Mouse (Mus musculus) liver, embryonic 12.5 days (tissue): ENCODE results near the gene Matn1. TPM values are rescaled to one million over a fixed set of nuclear protein-coding genes. Genes with fewer than 3 reads are reported as not detected.
A peak's percentile ranks its signal among the peaks of the same experiment; 100 is the strongest.

Source experiments
- ATAC-seq: fragments of 200-750 bp; cut with Nextera tagmentation; 2 replicates; pipeline ENCODE4 v1.8.0; 2017; ENCODE audit warnings: moderate number of reproducible peaks, mild to moderate bottlenecking, moderate library complexity
- H3K27ac ChIP-seq: fragments of 300-500 bp; sonication (generic); 2 replicates; pipeline ENCODE4 v1.5.1; 2016; ENCODE audit warnings: mild to moderate bottlenecking
- H3K27me3 ChIP-seq: fragments of 300-500 bp; sonication (generic); replicated peaks from 2 replicates; pipeline ENCODE4 v1.6.1; 2016; ENCODE audit warnings: mild to moderate bottlenecking, moderate library complexity
- H3K36me3 ChIP-seq: fragments of 300-500 bp; sonication (generic); 2 replicates; pipeline ENCODE4 v1.6.1; 2016; ENCODE audit warnings: mild to moderate bottlenecking, moderate library complexity
- H3K4me1 ChIP-seq: fragments of 300-500 bp; sonication (generic); 2 replicates; pipeline ENCODE4 v1.6.1; 2016
- H3K4me2 ChIP-seq: fragments of 300-500 bp; sonication (generic); 2 replicates; pipeline ENCODE4 v1.6.1; 2016; ENCODE audit warnings: mild to moderate bottlenecking, moderate library complexity
- H3K4me3 ChIP-seq: fragments of 300-500 bp; sonication (generic); 2 replicates; pipeline ENCODE4 v1.5.1; 2016; ENCODE audit warnings: mild to moderate bottlenecking, moderate library complexity
- H3K9ac ChIP-seq: fragments of 300-500 bp; sonication (generic); 2 replicates; pipeline ENCODE4 v1.6.1; 2016; ENCODE audit warnings: mild to moderate bottlenecking, moderate library complexity
- H3K9me3 ChIP-seq: fragments of 300-500 bp; sonication (generic); replicated peaks from 2 replicates; pipeline ENCODE4 v1.6.1; 2016; ENCODE audit warnings: mild to moderate bottlenecking, moderate library complexity
- WGBS: fragments of 180-500 bp; shearing (Covaris S2); methylation state at CpG from one replicate; pipeline ENCODE4 v1.1.7; 2016; ENCODE audit not compliant: insufficient replicate concordance; 5-methylcytosine and 5-hydroxymethylcytosine counted together
- polyA plus RNA-seq: library from polyadenylated mRNA; unstranded; fragments of >200 nt; fragmentation: Nextera tagmentation; extraction: Ambion mirVana; gene quantifications from 2 replicates; pipeline ENCODE4 v1.2.1, GENCODE M21; 2016

Gene Matn1
- polyA plus RNA-seq, 1 experiment from 2014 or later = 0.17 TPM

GRCm38 (mm10) chr4:130957156-130957555 is 13.0 kb downstream of the Matn1 start:
- Histone ChIP-seq H3K4me2 (no peak overlapping the region), H3K4me1 (no peaks in the 10 kb centered on the region), H3K9me3 (no peaks in the 10 kb centered on the region), H3K27ac (no peak overlapping the region), H3K27me3 (peaks cover 16% of the 10 kb centered on the region), H3K9ac (no peak overlapping the region), H3K4me3 (no peak overlapping the region), H3K36me3 (no peaks in the 10 kb centered on the region)
- WGBS = 74% methylated on average over 10 of the region's 10 CpGs
- ATAC-seq = no peak

GRCm38 (mm10) chr4:130958812-130959211 is 14.6 kb downstream of the Matn1 start:
- no peak for ATAC-seq
- Histone ChIP-seq H3K9me3 (no peaks in the 10 kb centered on the region), H3K27ac (no peak overlapping the region)

GRCm38 (mm10) chr4:130959678-130960077 is 15.5 kb downstream of the Matn1 start:
- no peak for ATAC-seq
- Histone ChIP-seq H3K4me1 (no peaks in the 10 kb centered on the region), H3K9me3 (no peaks in the 10 kb centered on the region), H3K36me3 (no peaks in the 10 kb centered on the region), H3K4me2 (no peak overlapping the region), H3K27ac (no peak overlapping the region), H3K4me3 (no peak overlapping the region), H3K27me3 (peaks cover 10% of the 10 kb centered on the region), H3K9ac (no peak overlapping the region)
- WGBS = 49% methylated on average over 6 of the region's 6 CpGs

More at GRCm38 (mm10) chr4:130958812-130959211, 14.6 kb downstream of the Matn1 start:
- Histone ChIP-seq H3K4me1 (no peaks in the 10 kb centered on the region), H3K4me3 (no peak overlapping the region), H3K4me2 (no peak overlapping the region), H3K9ac (no peak overlapping the region), H3K27me3 (peaks cover 16% of the 10 kb centered on the region), H3K36me3 (no peaks in the 10 kb centered on the region)
- WGBS = 56% methylated on average over 5 of the region's 5 CpGs

- no peaks in the 10 kb centered on the region for H3K9me3 ChIP-seq
- no peaks in the 10 kb centered on the region for H3K36me3 ChIP-seq
- ATAC-seq = 0 out of 2 replicates have a peak, but pooled peaks have one; percentile 15
- 20% methylated on average over 9 of the region's 9 CpGs for WGBS
- H3K27me3 ChIP-seq = peaks cover 6% of the 10 kb centered on the region; the same call in 1 of the 2 replicates
- H3K27ac ChIP-seq = no peak overlapping the region
- H3K9ac ChIP-seq = no peak overlapping the region
- no peak overlapping the region for H3K4me2 ChIP-seq
- no peak overlapping the region for H3K4me3 ChIP-seq
- no peaks in the 10 kb centered on the region for H3K4me1 ChIP-seq
These were observed 16.0 kb downstream of the Matn1 start for GRCm38 (mm10) chr4:130960118-130960734.

- Histone ChIP-seq H3K4me2 (no peak overlapping the region), H3K4me1 (no peaks in the 10 kb centered on the region), H3K36me3 (no peaks in the 10 kb centered on the region), H3K27me3 (no peaks in the 10 kb centered on the region), H3K9ac (no peak overlapping the region), H3K27ac (no peak overlapping the region), H3K4me3 (no peak overlapping the region), H3K9me3 (no peaks in the 10 kb centered on the region)
- WGBS = 68% methylated on average over 1 of the region's 1 CpGs
- no peak for ATAC-seq
These were observed 27.1 kb downstream of the Matn1 start for GRCm38 (mm10) chr4:130971278-130971677.

- ATAC-seq = no peak
- Histone ChIP-seq H3K9ac (no peak overlapping the region), H3K27ac (no peak overlapping the region), H3K4me2 (no peak overlapping the region), H3K9me3 (no peaks in the 10 kb centered on the region), H3K4me3 (no peak overlapping the region), H3K36me3 (no peaks in the 10 kb centered on the region), H3K4me1 (no peaks in the 10 kb centered on the region), H3K27me3 (no peaks in the 10 kb centered on the region)
- WGBS = 64% methylated on average over 5 of the region's 5 CpGs
These were observed 28.2 kb downstream of the Matn1 start for GRCm38 (mm10) chr4:130972421-130972829.

- Histone ChIP-seq H3K27ac (no peak overlapping the region), H3K4me2 (no peak overlapping the region), H3K9ac (no peak overlapping the region), H3K36me3 (no peaks in the 10 kb centered on the region), H3K9me3 (no peaks in the 10 kb centered on the region), H3K4me1 (no peaks in the 10 kb centered on the region), H3K4me3 (no peak overlapping the region), H3K27me3 (no peaks in the 10 kb centered on the region)
- ATAC-seq = no peak
- WGBS = 67% methylated on average over 19 of the region's 19 CpGs
These were observed 29.4 kb downstream of the Matn1 start for GRCm38 (mm10) chr4:130973332-130974263.

GRCm38 (mm10) chr4:130978981-130979380 is 34.8 kb downstream of the Matn1 start:
- Histone ChIP-seq H3K4me2 (no peak overlapping the region), H3K36me3 (no peaks in the 10 kb centered on the region), H3K4me3 (no peak overlapping the region), H3K4me1 (no peaks in the 10 kb centered on the region), H3K9me3 (no peaks in the 10 kb centered on the region), H3K27ac (no peak overlapping the region), H3K27me3 (no peaks in the 10 kb centered on the region), H3K9ac (no peak overlapping the region)
- ATAC-seq = no peak
- WGBS = 47% methylated on average over 3 of the region's 3 CpGs

- WGBS = 67% methylated on average over 17 of the region's 17 CpGs
- Histone ChIP-seq H3K27me3 (no peaks in the 10 kb centered on the region; the same call in 1 of the 2 replicates), H3K4me2 (no peak overlapping the region), H3K9ac (no peak overlapping the region), H3K9me3 (no peaks in the 10 kb centered on the region), H3K36me3 (no peaks in the 10 kb centered on the region), H3K27ac (no peak overlapping the region), H3K4me3 (no peak overlapping the region), H3K4me1 (no peaks in the 10 kb centered on the region)
- ATAC-seq = no peak
These were observed 40.4 kb downstream of the Matn1 start for GRCm38 (mm10) chr4:130984416-130985182.

- Histone ChIP-seq H3K9me3 (no peaks in the 10 kb centered on the region), H3K36me3 (no peaks in the 10 kb centered on the region), H3K4me1 (no peaks in the 10 kb centered on the region), H3K27ac (no peak overlapping the region), H3K4me3 (no peak overlapping the region), H3K9ac (no peak overlapping the region), H3K27me3 (no peaks in the 10 kb centered on the region; the same call in 1 of the 2 replicates), H3K4me2 (no peak overlapping the region)
- WGBS = 59% methylated on average over 4 of the region's 4 CpGs
- ATAC-seq = no peak
These were observed 42.9 kb downstream of the Matn1 start for GRCm38 (mm10) chr4:130987046-130987445.

GRCm38 (mm10) chr4:130988219-130988839 is 44.1 kb downstream of the Matn1 start:
- H3K36me3 ChIP-seq = no peaks in the 10 kb centered on the region
- no peak overlapping the region for H3K9ac ChIP-seq
- no peak overlapping the region for H3K4me3 ChIP-seq
- H3K4me2 ChIP-seq = no peak overlapping the region
- no peaks in the 10 kb centered on the region; the same call in 1 of the 2 replicates for H3K27me3 ChIP-seq
- no peaks in the 10 kb centered on the region for H3K4me1 ChIP-seq
- no peak overlapping the region for H3K27ac ChIP-seq
- WGBS = 43% methylated on average over 6 of the region's 6 CpGs
- H3K9me3 ChIP-seq = no peaks in the 10 kb centered on the region
- ATAC-seq = no peak
